In the genomic region with DNA sequence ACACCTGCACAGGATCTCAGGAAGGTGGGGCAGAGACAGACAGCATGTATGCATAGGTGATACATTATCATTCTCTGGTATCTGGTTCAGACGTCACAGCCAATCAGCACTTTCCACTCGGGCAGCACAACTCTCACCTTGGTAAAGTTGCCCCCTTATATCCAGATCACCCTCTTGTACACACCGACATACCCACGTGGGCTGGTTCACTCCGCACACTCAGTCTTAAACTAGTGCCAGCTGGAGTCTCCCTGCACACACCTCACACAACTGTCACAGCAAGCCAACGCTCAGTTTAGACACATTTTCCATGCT, we compare ENCODE assay signal across 8 mouse cellular contexts. TPM values are rescaled to one million over a fixed set of nuclear protein-coding genes. Genes with fewer than 3 reads are reported as not detected.
A peak's percentile ranks its signal among the peaks of the same experiment; 100 is the strongest.
DNase-seq lines count a peak whose midpoint lies in the region; ATAC-seq lines count a peak whose summit lies in the region.

No protein-coding gene starts in this region.

- ATAC-seq in kidney, embryonic 14.5 days (ENCODE audit: low FRiP score, low TSS enrichment), result no peak; the same call in 1 of the 2 replicates
- no peak for ATAC-seq in hindbrain, embryonic 13.5 days (ENCODE audit: low FRiP score)
- no peak for ATAC-seq in midbrain, embryonic 12.5 days (ENCODE audit: low FRiP score, low read depth)

- WGBS in kidney, embryonic 14.5 days, result 29% methylated on average over 6 of the region's 6 CpGs
- WGBS in hindbrain, embryonic 13.5 days, result 28% methylated on average over 6 of the region's 6 CpGs
- WGBS in midbrain, embryonic 12.5 days, result 33% methylated on average over 6 of the region's 6 CpGs

- no peaks in the 10 kb centered on the region for H3K36me3 ChIP-seq in kidney, embryonic 14.5 days (ENCODE audit: control insufficient read depth, insufficient read depth, low read length)
- H3K36me3 ChIP-seq in hindbrain, embryonic 13.5 days, result no peaks in the 10 kb centered on the region
- H3K36me3 ChIP-seq in midbrain, embryonic 12.5 days, result no peaks in the 10 kb centered on the region

- H3K27ac ChIP-seq in kidney, embryonic 14.5 days (ENCODE audit: low read depth, low read length), result peak overlapping the region; percentile 78
- H3K27ac ChIP-seq in brown adipose tissue, adult 24 weeks (replicated peaks; ENCODE audit: low read depth, low read length), result peak overlapping the region; percentile 81
- no peak overlapping the region for H3K27ac ChIP-seq in hindbrain, embryonic 13.5 days
- no peak overlapping the region for H3K27ac ChIP-seq in midbrain, embryonic 12.5 days (replicated peaks)

- H3K9ac ChIP-seq in kidney, embryonic 14.5 days (ENCODE audit: low read depth, low read length), result peak overlapping the region; percentile 83; the same call in 1 of the 2 replicates
- H3K9ac ChIP-seq in hindbrain, embryonic 13.5 days, result peak overlapping the region; percentile 84
- peak overlapping the region; percentile 90; the same call in 1 of the 2 replicates for H3K9ac ChIP-seq in midbrain, embryonic 12.5 days (replicated peaks)

- peak overlapping the region; percentile 93 for H3K4me2 ChIP-seq in kidney, embryonic 14.5 days (replicated peaks; ENCODE audit: low read depth, low read length)
- H3K4me2 ChIP-seq in hindbrain, embryonic 13.5 days, result peak overlapping the region; percentile 84
- peak overlapping the region; percentile 93 for H3K4me2 ChIP-seq in midbrain, embryonic 12.5 days (replicated peaks)

- H3K27me3 ChIP-seq in kidney, embryonic 14.5 days (ENCODE audit: control insufficient read depth, insufficient read depth, low read length), result no peaks in the 10 kb centered on the region
- H3K27me3 ChIP-seq in hindbrain, embryonic 13.5 days, result no peaks in the 10 kb centered on the region
- H3K27me3 ChIP-seq in midbrain, embryonic 12.5 days, result peaks cover 14% of the 10 kb centered on the region

- H3K4me1 ChIP-seq in kidney, embryonic 14.5 days (ENCODE audit: control insufficient read depth, insufficient read depth, low read length), result peaks cover 14% of the 10 kb centered on the region; the same call in 1 of the 2 replicates
- H3K4me1 ChIP-seq in brown adipose tissue, adult 24 weeks (ENCODE audit: control insufficient read depth, insufficient read depth, insufficient read length, low read length), result 0 out of 2 replicates have a peak, but pooled peaks cover 3% of the 10 kb centered on the region
- peaks cover 11% of the 10 kb centered on the region for H3K4me1 ChIP-seq in hindbrain, embryonic 13.5 days (replicated peaks)
- peaks cover 10% of the 10 kb centered on the region for H3K4me1 ChIP-seq in midbrain, embryonic 12.5 days

- H3K9me3 ChIP-seq in kidney, embryonic 14.5 days (ENCODE audit: control insufficient read depth, low read length), result 0 out of 2 replicates have a peak, but pooled peaks cover 3% of the 10 kb centered on the region
- no peaks in the 10 kb centered on the region for H3K9me3 ChIP-seq in hindbrain, embryonic 13.5 days
- H3K9me3 ChIP-seq in midbrain, embryonic 12.5 days, result no peaks in the 10 kb centered on the region

- peak overlapping the region; percentile 62 for H3K4me3 ChIP-seq in kidney, embryonic 14.5 days (ENCODE audit: low read length)
- H3K4me3 ChIP-seq in brown adipose tissue, adult 24 weeks (ENCODE audit: insufficient read depth, low read depth, low read length), result peak overlapping the region; percentile 78
- peak overlapping the region; percentile 49 for H3K4me3 ChIP-seq in hindbrain, embryonic 13.5 days
- peak overlapping the region; percentile 53 for H3K4me3 ChIP-seq in midbrain, embryonic 12.5 days

- no peak for DNase-seq in kidney, postnatal 10 days
- no peak for DNase-seq in retina, postnatal 1 day
- DNase-seq in right cerebral cortex, postnatal 10 days (ENCODE audit: low spot score in 2 of 2), result no peak
- DNase-seq in ovary, postnatal 14 days (ENCODE audit: low spot score), result no peak

RNA-seq across cellular contexts. Expression of a gene that starts 0.6 kb away (rescaled TPM):
- polyA plus RNA-seq in kidney, embryonic 14.5 days (2014; fragmentation: Nextera tagmentation; extraction: Ambion mirVana), result 6.9 and 8.6 TPM in 2 replicates
- polyA plus RNA-seq in brown adipose tissue, adult 24 weeks (2012; ENCODE audit: insufficient read depth, insufficient read length, missing spikeins), result 12.7 and 13.7 TPM in 2 replicates
- 1.8 and 3.6 TPM in 2 replicates for polyA plus RNA-seq in hindbrain, embryonic 13.5 days (2015; fragmentation: Nextera tagmentation; extraction: Ambion mirVana)
- polyA plus RNA-seq in midbrain, embryonic 12.5 days (2016; fragmentation: Nextera tagmentation; extraction: Ambion mirVana), result 2.2 and 2.9 TPM in 2 replicates

RNA-seq across cellular contexts. Expression of a gene that starts 0.9 kb away (rescaled TPM):
- polyA plus RNA-seq in kidney, embryonic 14.5 days (2014; fragmentation: Nextera tagmentation; extraction: Ambion mirVana), result 4.6 and 4.9 TPM in 2 replicates
- 0.99 and 2.8 TPM in 2 replicates for polyA plus RNA-seq in brown adipose tissue, adult 24 weeks (2012; ENCODE audit: insufficient read depth, insufficient read length, missing spikeins)
- polyA plus RNA-seq in hindbrain, embryonic 13.5 days (2015; fragmentation: Nextera tagmentation; extraction: Ambion mirVana), result 0.98 and 1.2 TPM in 2 replicates
- 0.65 and 1.3 TPM in 2 replicates for polyA plus RNA-seq in midbrain, embryonic 12.5 days (2016; fragmentation: Nextera tagmentation; extraction: Ambion mirVana)

RNA-seq across cellular contexts. Expression of a gene that starts 9.4 kb away (rescaled TPM):
- 0.34 and 0.60 TPM in 2 replicates for polyA plus RNA-seq in kidney, embryonic 14.5 days (2014; fragmentation: Nextera tagmentation; extraction: Ambion mirVana)
- 4.1 and 4.9 TPM in 2 replicates for polyA plus RNA-seq in brown adipose tissue, adult 24 weeks (2012; ENCODE audit: insufficient read depth, insufficient read length, missing spikeins)
- 0.36 and 0.53 TPM in 2 replicates for polyA plus RNA-seq in hindbrain, embryonic 13.5 days (2015; fragmentation: Nextera tagmentation; extraction: Ambion mirVana)
- polyA plus RNA-seq in midbrain, embryonic 12.5 days (2016; fragmentation: Nextera tagmentation; extraction: Ambion mirVana), result 0.41 and 0.77 TPM in 2 replicates

RNA-seq across cellular contexts. Expression of a gene that starts 13.1 kb away (rescaled TPM):
- polyA plus RNA-seq in kidney, embryonic 14.5 days (2014; fragmentation: Nextera tagmentation; extraction: Ambion mirVana), result 95.2 and 102 TPM in 2 replicates
- polyA plus RNA-seq in brown adipose tissue, adult 24 weeks (2012; ENCODE audit: insufficient read depth, insufficient read length, missing spikeins), result 49.9 and 65.3 TPM in 2 replicates
- 94.7 and 95.9 TPM in 2 replicates for polyA plus RNA-seq in hindbrain, embryonic 13.5 days (2015; fragmentation: Nextera tagmentation; extraction: Ambion mirVana)
- 108 and 113 TPM in 2 replicates for polyA plus RNA-seq in midbrain, embryonic 12.5 days (2016; fragmentation: Nextera tagmentation; extraction: Ambion mirVana)

RNA-seq across cellular contexts. Expression of a gene that starts 22.8 kb away (rescaled TPM):
- 729 and 1,177 TPM in 2 replicates for polyA plus RNA-seq in kidney, embryonic 14.5 days (2014; fragmentation: Nextera tagmentation; extraction: Ambion mirVana)
- polyA plus RNA-seq in brown adipose tissue, adult 24 weeks (2012; ENCODE audit: insufficient read depth, insufficient read length, missing spikeins), result 268 and 317 TPM in 2 replicates
- polyA plus RNA-seq in hindbrain, embryonic 13.5 days (2015; fragmentation: Nextera tagmentation; extraction: Ambion mirVana), result 528 and 537 TPM in 2 replicates
- 608 and 698 TPM in 2 replicates for polyA plus RNA-seq in midbrain, embryonic 12.5 days (2016; fragmentation: Nextera tagmentation; extraction: Ambion mirVana)

Comparison
In these comparisons a context has a peak if more than half of its experiments do, and no peak if none do; other contexts are left out.
1. H3K27ac ChIP-seq: peak in kidney, embryonic 14.5 days (single experiment) and brown adipose tissue, adult 24 weeks (single experiment); none in hindbrain, embryonic 13.5 days (single experiment) and midbrain, embryonic 12.5 days (single experiment).
2. Peak in every context shown above with its lines, with median percentiles within 50 percentile points of each other: H3K4me2 ChIP-seq, H3K4me3 ChIP-seq and H3K9ac ChIP-seq.